Mouse (Mus musculus): ENCODE measurements at regions not wholly inside any gene's neighbourhood (a gene's known extent, or its start where the extent isn't known, plus 50 kb on each side); places are given as distances from the start of the nearest gene placed in this dataset.

GRCm38 (mm10) chr17:65193341-65193740 lies 347.2 kb downstream of the Tmem232 start:
- DNase-seq = no peak

- DNase-seq = no peak
These were observed 348.0 kb downstream of the Tmem232 start for GRCm38 (mm10) chr17:65192432-65193059.

GRCm38 (mm10) chr17:65190839-65191591 lies 349.6 kb downstream of the Tmem232 start:
- no peak for DNase-seq

GRCm38 (mm10) chr17:65181164-65181563 lies 345.3 kb upstream of the 4930583I09Rik start:
- no peak for DNase-seq

- DNase-seq = no peak
These were observed 339.9 kb upstream of the 4930583I09Rik start for GRCm38 (mm10) chr17:65175770-65176169.

- no peak for DNase-seq
These were observed 338.2 kb upstream of the 4930583I09Rik start for GRCm38 (mm10) chr17:65174114-65174513.

- DNase-seq = no peak
These were observed 337.4 kb upstream of the 4930583I09Rik start for GRCm38 (mm10) chr17:65173236-65173635.

- DNase-seq = no peak
These were observed 334.8 kb upstream of the 4930583I09Rik start for GRCm38 (mm10) chr17:65170691-65171090.

- no peak for DNase-seq
These were observed 334.2 kb upstream of the 4930583I09Rik start for GRCm38 (mm10) chr17:65169981-65170617.

GRCm38 (mm10) chr17:65146376-65146775 lies 310.5 kb upstream of the 4930583I09Rik start:
- no peak for DNase-seq

GRCm38 (mm10) chr17:65114651-65115050 lies 278.8 kb upstream of the 4930583I09Rik start:
- no peak for DNase-seq

- DNase-seq = no peak
These were observed 277.2 kb upstream of the 4930583I09Rik start for GRCm38 (mm10) chr17:65113121-65113520.

- no peak for DNase-seq
These were observed 269.8 kb upstream of the 4930583I09Rik start for GRCm38 (mm10) chr17:65105622-65106021.

GRCm38 (mm10) chr17:65101157-65101556 lies 265.3 kb upstream of the 4930583I09Rik start:
- no peak for DNase-seq

- DNase-seq = no peak
These were observed 246.4 kb upstream of the 4930583I09Rik start for GRCm38 (mm10) chr17:65082249-65082648.

GRCm38 (mm10) chr17:65081779-65082086 lies 245.9 kb upstream of the 4930583I09Rik start:
- no peak for DNase-seq

- DNase-seq = no peak
These were observed 245.4 kb upstream of the 4930583I09Rik start for GRCm38 (mm10) chr17:65081072-65081778.

GRCm38 (mm10) chr17:65074878-65075277 lies 239.0 kb upstream of the 4930583I09Rik start:
- DNase-seq = no peak

- no peak for DNase-seq
These were observed 235.2 kb upstream of the 4930583I09Rik start for GRCm38 (mm10) chr17:65071114-65071513.

- no peak for DNase-seq
These were observed 230.3 kb upstream of the 4930583I09Rik start for GRCm38 (mm10) chr17:65066135-65066534.

- no peak for DNase-seq
These were observed 220.2 kb upstream of the 4930583I09Rik start for GRCm38 (mm10) chr17:65056059-65056458.

GRCm38 (mm10) chr17:65049860-65050482 lies 214.1 kb upstream of the 4930583I09Rik start:
- no peak for DNase-seq

GRCm38 (mm10) chr17:65015731-65016130 lies 179.9 kb upstream of the 4930583I09Rik start:
- DNase-seq = no peak

All from B cell, adult 2 months (primary cell).